Mouse (Mus musculus): ENCODE data around the gene Sypl. TPM values are rescaled to one million over a fixed set of nuclear protein-coding genes. Genes with fewer than 3 reads are reported as not detected.
A peak's percentile ranks its signal among the peaks of the same experiment; 100 is the strongest.

Gene Sypl
- polyA plus RNA-seq, 1 experiment from 2014 or later = 79.3 TPM

GRCm38 (mm10) chr12:32919527-32919926 lies 34.2 kb upstream of the Sypl start:
- Histone ChIP-seq H3K9ac (replicated peaks; ENCODE audit: low read length) (no peak overlapping the region), H3K27me3 (ENCODE audit: control insufficient read depth, insufficient read depth, low read length) (no peaks in the 10 kb centered on the region), H3K27ac (replicated peaks; ENCODE audit: low read depth, low read length) (no peak overlapping the region), H3K4me3 (ENCODE audit: low read depth, low read length) (no peak overlapping the region), H3K4me2 (ENCODE audit: low read depth, low read length) (no peak overlapping the region), H3K4me1 (ENCODE audit: control insufficient read depth, insufficient read depth, low read length) (no peaks in the 10 kb centered on the region), H3K9me3 (replicated peaks; ENCODE audit: control insufficient read depth, low read length) (no peaks in the 10 kb centered on the region), H3K36me3 (replicated peaks; ENCODE audit: control insufficient read depth, insufficient read depth, low read depth, low read length) (no peaks in the 10 kb centered on the region)
- no peak for ATAC-seq (replicated peaks; ENCODE audit: insufficient number of reproducible peaks, low FRiP score, low TSS enrichment, low read depth)
- no peak for DNase-seq (ENCODE audit: low spot score)
- 78% methylated on average over 5 of the region's 5 CpGs for WGBS

- Histone ChIP-seq H3K4me2 (ENCODE audit: low read depth, low read length) (no peak overlapping the region), H3K4me3 (ENCODE audit: low read depth, low read length) (no peak overlapping the region), H3K4me1 (ENCODE audit: control insufficient read depth, insufficient read depth, low read length) (no peaks in the 10 kb centered on the region), H3K9me3 (replicated peaks; ENCODE audit: control insufficient read depth, low read length) (no peaks in the 10 kb centered on the region), H3K27ac (replicated peaks; ENCODE audit: low read depth, low read length) (no peak overlapping the region), H3K9ac (replicated peaks; ENCODE audit: low read length) (no peak overlapping the region), H3K27me3 (ENCODE audit: control insufficient read depth, insufficient read depth, low read length) (no peaks in the 10 kb centered on the region), H3K36me3 (replicated peaks; ENCODE audit: control insufficient read depth, insufficient read depth, low read depth, low read length) (no peaks in the 10 kb centered on the region)
- ATAC-seq (replicated peaks; ENCODE audit: insufficient number of reproducible peaks, low FRiP score, low TSS enrichment, low read depth) = no peak
- 69% methylated on average over 8 of the region's 8 CpGs for WGBS
- peak; percentile 60 for DNase-seq (ENCODE audit: low spot score)
These were observed 33.4 kb upstream of the Sypl start for GRCm38 (mm10) chr12:32920185-32920788.

GRCm38 (mm10) chr12:32921071-32921470 lies 32.6 kb upstream of the Sypl start:
- H3K36me3 ChIP-seq (replicated peaks; ENCODE audit: control insufficient read depth, insufficient read depth, low read depth, low read length) = no peaks in the 10 kb centered on the region
- no peak overlapping the region for H3K9ac ChIP-seq (replicated peaks; ENCODE audit: low read length)
- H3K4me2 ChIP-seq (ENCODE audit: low read depth, low read length) = no peak overlapping the region
- H3K9me3 ChIP-seq (replicated peaks; ENCODE audit: control insufficient read depth, low read length) = no peaks in the 10 kb centered on the region
- no peak overlapping the region for H3K27ac ChIP-seq (replicated peaks; ENCODE audit: low read depth, low read length)
- no peak for ATAC-seq (replicated peaks; ENCODE audit: insufficient number of reproducible peaks, low FRiP score, low TSS enrichment, low read depth)
- H3K4me1 ChIP-seq (ENCODE audit: control insufficient read depth, insufficient read depth, low read length) = no peaks in the 10 kb centered on the region
- DNase-seq (ENCODE audit: low spot score) = no peak
- WGBS = 81% methylated on average over 4 of the region's 4 CpGs
- no peaks in the 10 kb centered on the region for H3K27me3 ChIP-seq (ENCODE audit: control insufficient read depth, insufficient read depth, low read length)
- no peak overlapping the region for H3K4me3 ChIP-seq (ENCODE audit: low read depth, low read length)

- peak; percentile 60 for ATAC-seq (replicated peaks; ENCODE audit: insufficient number of reproducible peaks, low FRiP score, low TSS enrichment, low read depth)
- no peak for DNase-seq (ENCODE audit: low spot score)
- WGBS = 90% methylated on average over 7 of the region's 7 CpGs
- Histone ChIP-seq H3K4me2 (ENCODE audit: low read depth, low read length) (no peak overlapping the region), H3K27me3 (ENCODE audit: control insufficient read depth, insufficient read depth, low read length) (no peaks in the 10 kb centered on the region), H3K27ac (replicated peaks; ENCODE audit: low read depth, low read length) (no peak overlapping the region), H3K36me3 (replicated peaks; ENCODE audit: control insufficient read depth, insufficient read depth, low read depth, low read length) (no peaks in the 10 kb centered on the region), H3K4me3 (ENCODE audit: low read depth, low read length) (no peak overlapping the region), H3K9ac (replicated peaks; ENCODE audit: low read length) (no peak overlapping the region), H3K4me1 (ENCODE audit: control insufficient read depth, insufficient read depth, low read length) (no peaks in the 10 kb centered on the region), H3K9me3 (replicated peaks; ENCODE audit: control insufficient read depth, low read length) (no peaks in the 10 kb centered on the region)
These were observed 32.1 kb upstream of the Sypl start for GRCm38 (mm10) chr12:32921532-32922131.

- Histone ChIP-seq H3K36me3 (replicated peaks; ENCODE audit: control insufficient read depth, insufficient read depth, low read depth, low read length) (no peaks in the 10 kb centered on the region), H3K4me2 (ENCODE audit: low read depth, low read length) (no peak overlapping the region), H3K27me3 (ENCODE audit: control insufficient read depth, insufficient read depth, low read length) (no peaks in the 10 kb centered on the region), H3K4me1 (ENCODE audit: control insufficient read depth, insufficient read depth, low read length) (no peaks in the 10 kb centered on the region), H3K9ac (replicated peaks; ENCODE audit: low read length) (no peak overlapping the region), H3K4me3 (ENCODE audit: low read depth, low read length) (no peak overlapping the region), H3K9me3 (replicated peaks; ENCODE audit: control insufficient read depth, low read length) (no peaks in the 10 kb centered on the region), H3K27ac (replicated peaks; ENCODE audit: low read depth, low read length) (no peak overlapping the region)
- DNase-seq (ENCODE audit: low spot score) = no peak
- no peak for ATAC-seq (replicated peaks; ENCODE audit: insufficient number of reproducible peaks, low FRiP score, low TSS enrichment, low read depth)
- WGBS = 23% methylated on average over 3 of the region's 3 CpGs
These were observed 29.4 kb upstream of the Sypl start for GRCm38 (mm10) chr12:32924245-32924644.

GRCm38 (mm10) chr12:32926331-32927172 lies 27.1 kb upstream of the Sypl start:
- H3K4me2 ChIP-seq (ENCODE audit: low read depth, low read length) = no peak overlapping the region
- no peak overlapping the region for H3K9ac ChIP-seq (replicated peaks; ENCODE audit: low read length)
- WGBS = 63% methylated on average over 18 of the region's 18 CpGs
- no peaks in the 10 kb centered on the region for H3K9me3 ChIP-seq (replicated peaks; ENCODE audit: control insufficient read depth, low read length)
- H3K36me3 ChIP-seq (replicated peaks; ENCODE audit: control insufficient read depth, insufficient read depth, low read depth, low read length) = no peaks in the 10 kb centered on the region
- DNase-seq (ENCODE audit: low spot score) (no peak), ATAC-seq (replicated peaks; ENCODE audit: insufficient number of reproducible peaks, low FRiP score, low TSS enrichment, low read depth) (0 out of 2 replicates have a peak, but pooled peaks have one; percentile 21)
- no peak overlapping the region for H3K27ac ChIP-seq (replicated peaks; ENCODE audit: low read depth, low read length)
- no peaks in the 10 kb centered on the region for H3K4me1 ChIP-seq (ENCODE audit: control insufficient read depth, insufficient read depth, low read length)
- no peak overlapping the region for H3K4me3 ChIP-seq (ENCODE audit: low read depth, low read length)
- H3K27me3 ChIP-seq (ENCODE audit: control insufficient read depth, insufficient read depth, low read length) = no peaks in the 10 kb centered on the region

- Histone ChIP-seq H3K27me3 (ENCODE audit: control insufficient read depth, insufficient read depth, low read length) (no peaks in the 10 kb centered on the region), H3K9me3 (replicated peaks; ENCODE audit: control insufficient read depth, low read length) (no peaks in the 10 kb centered on the region), H3K4me1 (ENCODE audit: control insufficient read depth, insufficient read depth, low read length) (no peaks in the 10 kb centered on the region), H3K36me3 (replicated peaks; ENCODE audit: control insufficient read depth, insufficient read depth, low read depth, low read length) (no peaks in the 10 kb centered on the region), H3K9ac (replicated peaks; ENCODE audit: low read length) (no peak overlapping the region), H3K4me2 (ENCODE audit: low read depth, low read length) (no peak overlapping the region), H3K27ac (replicated peaks; ENCODE audit: low read depth, low read length) (no peak overlapping the region), H3K4me3 (ENCODE audit: low read depth, low read length) (no peak overlapping the region)
- ATAC-seq (replicated peaks; ENCODE audit: insufficient number of reproducible peaks, low FRiP score, low TSS enrichment, low read depth) (no peak), DNase-seq (ENCODE audit: low spot score) (no peak)
- 86% methylated on average over 10 of the region's 10 CpGs for WGBS
These were observed 26.4 kb upstream of the Sypl start for GRCm38 (mm10) chr12:32927231-32927835.
